In the genomic region with DNA sequence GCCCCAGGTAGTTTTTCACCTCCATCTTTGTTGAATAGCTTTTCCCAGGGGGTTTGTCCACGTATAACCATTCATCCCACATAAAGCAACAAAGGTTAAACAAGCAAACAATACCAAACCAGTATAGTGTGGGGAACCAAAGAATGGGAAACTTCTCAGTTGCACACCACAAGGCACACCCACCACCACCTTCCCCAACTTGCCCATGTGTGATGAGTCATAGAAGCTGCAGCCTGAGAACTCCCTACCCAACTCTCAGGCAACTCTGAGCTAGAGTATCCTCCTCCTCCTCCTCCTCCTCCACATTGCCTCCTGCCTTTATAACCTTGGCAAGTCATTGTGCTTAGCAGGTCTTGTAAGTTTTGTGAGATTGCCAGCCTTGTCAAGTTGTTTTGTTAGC, we compare ENCODE assay signal across 13 mouse cellular contexts.
"Had no signal": no experiment of that assay in that cellular context is flagged by ENCODE, and none has a peak within 500 bp of the region (broad histone marks: within the 10 kb centered on the region; RNA-seq: fewer than 3 reads in every experiment).

No protein-coding gene starts in this region.

- DNase-seq: kidney, adult 2 months; kidney, postnatal 10 days; kidney, postnatal 36 days; layer of hippocampus, postnatal 36 days; liver, embryonic 13.5 days; lung, adult 2 months; lung, postnatal 14 days; lung, postnatal 4 days; midbrain, embryonic 14.5 days; retina, postnatal 1 day; right cerebral cortex, postnatal 25 days; spleen, adult 18-20 months; thymus, postnatal 4 days had no signal
